Mouse (Mus musculus): ENCODE results near the gene Syt17. TPM values are rescaled to one million over a fixed set of nuclear protein-coding genes. Genes with fewer than 3 reads are reported as not detected.
A peak's percentile ranks its signal among the peaks of the same experiment; 100 is the strongest.

The Syt17 gene
- polyA plus RNA-seq (2012; fragmentation: generic; extraction: Trizol), result 5.4 TPM

GRCm38 (mm10) chr7:118448134-118448967 is at the start of gene Syt17:
Gene Syt17, minus strand, starts transcription at chr7:118448222.
- no peaks in the 10 kb centered on the region for H3K27me3 ChIP-seq (ENCODE audit: control insufficient read depth, insufficient read depth, insufficient read length)
- H3ac ChIP-seq (ENCODE audit: control insufficient read depth, insufficient read length), result peak within 1 kb of the TSS; percentile 64
- H3K36me3 ChIP-seq (ENCODE audit: control insufficient read depth, insufficient read depth), result no peaks in the 10 kb centered on the region
- peak in 1 of 3 experiments; percentile 34 for TF ChIP-seq MYOG (IDR thresholded peaks at IDR 0.05; ENCODE audit: control insufficient read depth in 1 of 3, insufficient read depth in 1 of 3, insufficient read length in 2 of 3, low read depth in 2 of 3)
- no peak for TF ChIP-seq MAX (IDR thresholded peaks at IDR 0.05; ENCODE audit: low read depth)
- no peak for TF ChIP-seq USF1 (IDR thresholded peaks at IDR 0.05; ENCODE audit: low read depth)
- no peak for TF ChIP-seq TCF12 (IDR thresholded peaks at IDR 0.05; ENCODE audit: insufficient read depth, poor library complexity, severe bottlenecking)
- no peak for TF ChIP-seq CEBPB (IDR thresholded peaks at IDR 0.05; ENCODE audit: insufficient read depth, poor library complexity, severe bottlenecking)
- TF ChIP-seq POLR2A (IDR thresholded peaks at IDR 0.05; ENCODE audit: insufficient read length, low read depth), result peak; percentile 15
- no peak for TF ChIP-seq POLR2AphosphoS2 (IDR thresholded peaks at IDR 0.05; ENCODE audit: insufficient read length, low read depth)
- TF ChIP-seq E2F4 (IDR thresholded peaks at IDR 0.05; ENCODE audit: insufficient read depth), result no peak
- no peak for TF ChIP-seq TCF3 (IDR thresholded peaks at IDR 0.05; ENCODE audit: insufficient read length, low read depth)
- peak; percentile 51 for TF ChIP-seq SRF (IDR thresholded peaks at IDR 0.05; ENCODE audit: control insufficient read depth, insufficient read length, low read depth)
- TF ChIP-seq REST (IDR thresholded peaks at IDR 0.05; ENCODE audit: insufficient read depth, insufficient read length), result no peak
- H3K4me3 ChIP-seq, result peak within 1 kb of the TSS; percentile 37
- peak within 1 kb of the TSS; percentile 88 for H3K4me2 ChIP-seq (ENCODE audit: low read depth)
- H3K79me2 ChIP-seq (ENCODE audit: control insufficient read depth, insufficient read depth), result no peaks in the 10 kb centered on the region

GRCm38 (mm10) chr7:118494892-118495579 is 47.0 kb upstream of the Syt17 start:
- Histone ChIP-seq H3K4me2 (ENCODE audit: low read depth) (no peak overlapping the region), H3K27me3 (ENCODE audit: control insufficient read depth, insufficient read depth, insufficient read length) (no peaks in the 10 kb centered on the region), H3ac (ENCODE audit: control insufficient read depth, insufficient read length) (no peak overlapping the region), H3K79me2 (ENCODE audit: control insufficient read depth, insufficient read depth) (peaks cover 12% of the 10 kb centered on the region), H3K36me3 (ENCODE audit: control insufficient read depth, insufficient read depth) (no peaks in the 10 kb centered on the region), H3K4me3 (no peak overlapping the region)
- no peak for TF ChIP-seq POLR2A (IDR thresholded peaks at IDR 0.05; ENCODE audit: insufficient read length, low read depth)
- TF ChIP-seq MYOD1 (IDR thresholded peaks at IDR 0.05; ENCODE audit: control insufficient read depth in 1 of 3, insufficient read length in 2 of 3, low read depth in 2 of 3), result no peak

GRCm38 (mm10) chr7:118493892-118494291 is 45.9 kb upstream of the Syt17 start:
- Histone ChIP-seq H3K27me3 (ENCODE audit: control insufficient read depth, insufficient read depth, insufficient read length) (no peaks in the 10 kb centered on the region), H3K4me2 (ENCODE audit: low read depth) (no peak overlapping the region), H3K79me2 (ENCODE audit: control insufficient read depth, insufficient read depth) (peaks cover 24% of the 10 kb centered on the region), H3K4me3 (no peak overlapping the region), H3K36me3 (ENCODE audit: control insufficient read depth, insufficient read depth) (no peaks in the 10 kb centered on the region), H3ac (ENCODE audit: control insufficient read depth, insufficient read length) (no peak overlapping the region)
- TF ChIP-seq MYOD1 (IDR thresholded peaks at IDR 0.05; ENCODE audit: control insufficient read depth in 1 of 3, insufficient read length in 2 of 3, low read depth in 2 of 3), result no peak

- H3K4me3 ChIP-seq, result peak within 1 kb of the TSS; percentile 39
- H3ac ChIP-seq (ENCODE audit: control insufficient read depth, insufficient read length), result peak within 1 kb of the TSS; percentile 80
- H3K79me2 ChIP-seq (ENCODE audit: control insufficient read depth, insufficient read depth), result peaks cover 47% of the 10 kb centered on the region
- H3K4me2 ChIP-seq (ENCODE audit: low read depth), result peak within 1 kb of the TSS; percentile 85
- no peaks in the 10 kb centered on the region for H3K36me3 ChIP-seq (ENCODE audit: control insufficient read depth, insufficient read depth)
- TF ChIP-seq CEBPB (IDR thresholded peaks at IDR 0.05; ENCODE audit: insufficient read depth, poor library complexity, severe bottlenecking) (no peak), E2F4 (IDR thresholded peaks at IDR 0.05; ENCODE audit: insufficient read depth) (no peak), MAX (IDR thresholded peaks at IDR 0.05; ENCODE audit: low read depth) (no peak), USF1 (IDR thresholded peaks at IDR 0.05; ENCODE audit: low read depth) (no peak), TCF3 (IDR thresholded peaks at IDR 0.05; ENCODE audit: insufficient read length, low read depth) (no peak), REST (IDR thresholded peaks at IDR 0.05; ENCODE audit: insufficient read depth, insufficient read length) (no peak), POLR2AphosphoS2 (IDR thresholded peaks at IDR 0.05; ENCODE audit: insufficient read length, low read depth) (peak; percentile 66), SRF (IDR thresholded peaks at IDR 0.05; ENCODE audit: control insufficient read depth, insufficient read length, low read depth) (no peak), MYOG (IDR thresholded peaks at IDR 0.05; ENCODE audit: control insufficient read depth in 1 of 3, insufficient read depth in 1 of 3, insufficient read length in 2 of 3, low read depth in 2 of 3) (no peak), TCF12 (IDR thresholded peaks at IDR 0.05; ENCODE audit: insufficient read depth, poor library complexity, severe bottlenecking) (no peak), MYOD1 (IDR thresholded peaks at IDR 0.05; ENCODE audit: control insufficient read depth in 1 of 3, insufficient read length in 2 of 3, low read depth in 2 of 3) (peak in 2 of 3 experiments; percentile 10), POLR2A (IDR thresholded peaks at IDR 0.05; ENCODE audit: insufficient read length, low read depth) (peak; percentile 76)
- no peaks in the 10 kb centered on the region for H3K27me3 ChIP-seq (ENCODE audit: control insufficient read depth, insufficient read depth, insufficient read length)
These were observed 43.6 kb upstream of the Syt17 start, which contains the start of gene Itpripl2 for GRCm38 (mm10) chr7:118491431-118492147. Gene Itpripl2, minus strand, starts transcription at chr7:118491975.
